In genomic region chr7:45522957-45523676, GRCm38 (mm10) we compare ENCODE assay signal across 7 mouse cellular contexts. TPM values are rescaled to one million over a fixed set of nuclear protein-coding genes. Genes with fewer than 3 reads are reported as not detected.
DNase-seq lines count a peak whose midpoint lies in the region; ATAC-seq and TF ChIP-seq lines count a peak whose summit lies in the region.

No protein-coding gene starts in this region.

- H3K9ac ChIP-seq in lung, postnatal 0 days (replicated peaks; ENCODE audit: low read depth): no peak overlapping the region; the same call in 1 of the 2 replicates
- H3K9ac ChIP-seq in intestine, embryonic 14.5 days (ENCODE audit: low read length): no peak overlapping the region
- no peak overlapping the region for H3K9ac ChIP-seq in neural tube, embryonic 13.5 days

- 63% methylated on average over 18 of the region's 18 CpGs for WGBS in lung, postnatal 0 days
- WGBS in intestine, embryonic 14.5 days: 65% methylated on average over 18 of the region's 18 CpGs
- WGBS in neural tube, embryonic 13.5 days: 75% methylated on average over 18 of the region's 18 CpGs

- H3K4me1 ChIP-seq in lung, postnatal 0 days (ENCODE audit: insufficient read depth, low read depth, low read length): peaks cover 9% of the 10 kb centered on the region
- H3K4me1 ChIP-seq in brown adipose tissue, adult 24 weeks (ENCODE audit: control insufficient read depth, insufficient read depth, insufficient read length, low read length): peaks cover 12% of the 10 kb centered on the region; the same call in 1 of the 2 replicates
- H3K4me1 ChIP-seq in intestine, embryonic 14.5 days (replicated peaks; ENCODE audit: control insufficient read depth, insufficient read depth, low read length): peaks cover 32% of the 10 kb centered on the region
- peaks cover 37% of the 10 kb centered on the region for H3K4me1 ChIP-seq in neural tube, embryonic 13.5 days (replicated peaks)

- no peak for TF ChIP-seq EP300 in lung, postnatal 0 days (IDR thresholded peaks at IDR 0.05)

- intact Hi-C loops in left cerebral cortex, postnatal 36 days (cut with DNase I): no loop called here

- DNase-seq in lung, postnatal 0 days (ENCODE audit: low spot score): peak; percentile 45
- no peak for DNase-seq in lung, postnatal 25 days (ENCODE audit: low spot score)
- DNase-seq in intestine, embryonic 14.5 days (ENCODE audit: low spot score): no peak
- no peak for DNase-seq in left cerebral cortex, postnatal 36 days (ENCODE audit: low spot score in 2 of 2)
- no peak for DNase-seq in ovary, postnatal 36 days (ENCODE audit: low spot score)

- H3K27ac ChIP-seq in lung, postnatal 0 days (ENCODE audit: low read length): no peak overlapping the region
- H3K27ac ChIP-seq in brown adipose tissue, adult 24 weeks (replicated peaks; ENCODE audit: low read depth, low read length): no peak overlapping the region
- H3K27ac ChIP-seq in intestine, embryonic 14.5 days (ENCODE audit: low read depth): no peak overlapping the region
- no peak overlapping the region for H3K27ac ChIP-seq in neural tube, embryonic 13.5 days (replicated peaks)

- no peaks in the 10 kb centered on the region for H3K27me3 ChIP-seq in lung, postnatal 0 days (replicated peaks; ENCODE audit: insufficient read depth, low read length)
- H3K27me3 ChIP-seq in intestine, embryonic 14.5 days (replicated peaks; ENCODE audit: control insufficient read depth, insufficient read depth, low read length): no peaks in the 10 kb centered on the region
- no peaks in the 10 kb centered on the region for H3K27me3 ChIP-seq in neural tube, embryonic 13.5 days

- H3K36me3 ChIP-seq in lung, postnatal 0 days (ENCODE audit: insufficient read depth, low read length): peaks cover 5% of the 10 kb centered on the region; the same call in 1 of the 2 replicates
- peaks cover 9% of the 10 kb centered on the region; the same call in 1 of the 2 replicates for H3K36me3 ChIP-seq in intestine, embryonic 14.5 days (ENCODE audit: control insufficient read depth, insufficient read depth, low read length)
- 0 out of 2 replicates have a peak, but pooled peaks cover 3% of the 10 kb centered on the region for H3K36me3 ChIP-seq in neural tube, embryonic 13.5 days

- no peak for TF ChIP-seq CTCF in lung, postnatal 0 days (IDR thresholded peaks at IDR 0.05)

- peak overlapping the region; percentile 49 for H3K4me2 ChIP-seq in lung, postnatal 0 days (replicated peaks; ENCODE audit: low read depth, low read length)
- peak overlapping the region; percentile 33 for H3K4me2 ChIP-seq in intestine, embryonic 14.5 days (ENCODE audit: low read length)
- peak overlapping the region; percentile 33 for H3K4me2 ChIP-seq in neural tube, embryonic 13.5 days

- H3K4me3 ChIP-seq in lung, postnatal 0 days (ENCODE audit: low read depth, low read length): peak overlapping the region; percentile 26
- peak overlapping the region; percentile 21; the same call in 1 of the 2 replicates for H3K4me3 ChIP-seq in brown adipose tissue, adult 24 weeks (ENCODE audit: insufficient read depth, low read depth, low read length)
- H3K4me3 ChIP-seq in intestine, embryonic 14.5 days (ENCODE audit: low read depth, low read length): no peak overlapping the region
- peak overlapping the region; percentile 10; the same call in 1 of the 2 replicates for H3K4me3 ChIP-seq in neural tube, embryonic 13.5 days

- H3K9me3 ChIP-seq in lung, postnatal 0 days (ENCODE audit: low read length): no peaks in the 10 kb centered on the region
- no peaks in the 10 kb centered on the region for H3K9me3 ChIP-seq in intestine, embryonic 14.5 days (ENCODE audit: control insufficient read depth, low read length)
- no peaks in the 10 kb centered on the region for H3K9me3 ChIP-seq in neural tube, embryonic 13.5 days

- ATAC-seq in lung, postnatal 0 days: no peak
- no peak for ATAC-seq in intestine, embryonic 14.5 days (replicated peaks; ENCODE audit: low FRiP score, low TSS enrichment, low read depth)
- ATAC-seq in neural tube, embryonic 13.5 days (ENCODE audit: low read depth): no peak

RNA-seq across cellular contexts. Expression of gene Ppp1r15a, which starts 3.0 kb away (rescaled TPM):
- 36.6 and 39.1 TPM in 2 replicates for polyA plus RNA-seq in lung, postnatal 0 days (2015; fragmentation: Nextera tagmentation; extraction: Ambion mirVana)
- polyA plus RNA-seq in brown adipose tissue, adult 24 weeks (2012; ENCODE audit: insufficient read depth, insufficient read length, missing spikeins): 12.6 and 24.6 TPM in 2 replicates
- 14.7 and 15.0 TPM in 2 replicates for polyA plus RNA-seq in intestine, embryonic 14.5 days (2014; fragmentation: Nextera tagmentation; extraction: Ambion mirVana)
- 17.2 and 20.9 TPM in 2 replicates for polyA plus RNA-seq in neural tube, embryonic 13.5 days (2015; fragmentation: Nextera tagmentation; extraction: Ambion mirVana)
- total RNA-seq in left cerebral cortex, postnatal 36 days (2021): 10 to 100 TPM; 24.2 to 31.3 TPM

RNA-seq across cellular contexts. Expression of gene Plekha4, which starts 3.0 kb away (rescaled TPM):
- 2.0 and 2.1 TPM in 2 replicates for polyA plus RNA-seq in lung, postnatal 0 days (2015; fragmentation: Nextera tagmentation; extraction: Ambion mirVana)
- polyA plus RNA-seq in brown adipose tissue, adult 24 weeks (2012; ENCODE audit: insufficient read depth, insufficient read length, missing spikeins): 1.9 and 3.3 TPM in 2 replicates
- polyA plus RNA-seq in intestine, embryonic 14.5 days (2014; fragmentation: Nextera tagmentation; extraction: Ambion mirVana): 0.97 and 1.5 TPM in 2 replicates
- 4.1 and 7.9 TPM in 2 replicates for polyA plus RNA-seq in neural tube, embryonic 13.5 days (2015; fragmentation: Nextera tagmentation; extraction: Ambion mirVana)
- total RNA-seq in left cerebral cortex, postnatal 36 days (2021): 1 to 10 TPM; 3.7 to 5.2 TPM

RNA-seq across cellular contexts. Expression of gene Nucb1, which starts 12.9 kb away (rescaled TPM):
- polyA plus RNA-seq in lung, postnatal 0 days (2015; fragmentation: Nextera tagmentation; extraction: Ambion mirVana): 203 and 213 TPM in 2 replicates
- polyA plus RNA-seq in brown adipose tissue, adult 24 weeks (2012; ENCODE audit: insufficient read depth, insufficient read length, missing spikeins): 78.6 and 108 TPM in 2 replicates
- polyA plus RNA-seq in intestine, embryonic 14.5 days (2014; fragmentation: Nextera tagmentation; extraction: Ambion mirVana): 192 and 204 TPM in 2 replicates
- 116 and 121 TPM in 2 replicates for polyA plus RNA-seq in neural tube, embryonic 13.5 days (2015; fragmentation: Nextera tagmentation; extraction: Ambion mirVana)
- total RNA-seq in left cerebral cortex, postnatal 36 days (2021): 10 to 100 TPM; 96.8 to 98.9 TPM

RNA-seq across cellular contexts. Expression of gene Hsd17b14, which starts 31.6 kb away (rescaled TPM):
- 0.95 and 1.4 TPM in 2 replicates for polyA plus RNA-seq in lung, postnatal 0 days (2015; fragmentation: Nextera tagmentation; extraction: Ambion mirVana)
- polyA plus RNA-seq in brown adipose tissue, adult 24 weeks (2012; ENCODE audit: insufficient read depth, insufficient read length, missing spikeins): not detected in 2 replicates
- 2.3 and 2.5 TPM in 2 replicates for polyA plus RNA-seq in intestine, embryonic 14.5 days (2014; fragmentation: Nextera tagmentation; extraction: Ambion mirVana)
- 0.52 and 1.7 TPM in 2 replicates for polyA plus RNA-seq in neural tube, embryonic 13.5 days (2015; fragmentation: Nextera tagmentation; extraction: Ambion mirVana)
- under 1 TPM in 1 of 2 experiments, not detected in 1; 0.39 TPM for total RNA-seq in left cerebral cortex, postnatal 36 days (2021)

RNA-seq across cellular contexts. Expression of gene Dhdh, which starts 34.5 kb away (rescaled TPM):
- 3.5 and 4.5 TPM in 2 replicates for polyA plus RNA-seq in lung, postnatal 0 days (2015; fragmentation: Nextera tagmentation; extraction: Ambion mirVana)
- polyA plus RNA-seq in brown adipose tissue, adult 24 weeks (2012; ENCODE audit: insufficient read depth, insufficient read length, missing spikeins): 145 and 190 TPM in 2 replicates
- 2.9 and 3.5 TPM in 2 replicates for polyA plus RNA-seq in intestine, embryonic 14.5 days (2014; fragmentation: Nextera tagmentation; extraction: Ambion mirVana)
- 3.2 and 3.4 TPM in 2 replicates for polyA plus RNA-seq in neural tube, embryonic 13.5 days (2015; fragmentation: Nextera tagmentation; extraction: Ambion mirVana)
- 1 to 10 TPM; 4.0 to 4.8 TPM for total RNA-seq in left cerebral cortex, postnatal 36 days (2021)
